Comparison of ENCODE assay signal across 10 mouse cellular contexts in genomic region chrX:66648911-66649620, GRCm38 (mm10). TPM values are rescaled to one million over a fixed set of nuclear protein-coding genes. Genes with fewer than 3 reads are reported as not detected.
A peak's percentile ranks its signal among the peaks of the same experiment; 100 is the strongest.
DNase-seq lines count a peak whose midpoint lies in the region; ATAC-seq lines count a peak whose summit lies in the region.
"Had no signal": no experiment of that assay in that cellular context is flagged by ENCODE, and none has a peak within 500 bp of the region (broad histone marks: within the 10 kb centered on the region; RNA-seq: fewer than 3 reads in every experiment).

Slitrk2 (plus strand) TSS chrX:66649318.

- peaks cover under 1% of the 10 kb centered on the region; the same call in 1 of the 2 replicates for H3K27me3 ChIP-seq in embryonic facial prominence, embryonic 15.5 days
- H3K27me3 ChIP-seq in neural tube, embryonic 11.5 days (ENCODE audit: control insufficient read depth, insufficient read depth, low read length): no peaks in the 10 kb centered on the region

- no peak within 1 kb of the TSS for H3K9ac ChIP-seq in embryonic facial prominence, embryonic 15.5 days
- H3K9ac ChIP-seq in neural tube, embryonic 11.5 days (ENCODE audit: low read length): peak within 1 kb of the TSS; percentile 32; the same call in 1 of the 2 replicates

- no peak within 1 kb of the TSS for H3K27ac ChIP-seq in embryonic facial prominence, embryonic 15.5 days (replicated peaks)
- no peak within 1 kb of the TSS for H3K27ac ChIP-seq in neural tube, embryonic 11.5 days (ENCODE audit: low read depth, low read length)

- peak; percentile 14 for DNase-seq in layer of hippocampus, adult 11-12 months (ENCODE audit: low spot score)
- no peak for DNase-seq in layer of hippocampus, adult 9-10 months (ENCODE audit: low spot score)
- peak; percentile 27 for DNase-seq in layer of hippocampus, adult 9-11 months
- peak; percentile 35 for DNase-seq in neural tube, embryonic 11.5 days (ENCODE audit: low spot score)
- DNase-seq in spleen, postnatal 36 days (ENCODE audit: low spot score in 2 of 2): no peak

- no peak for ATAC-seq in embryonic facial prominence, embryonic 15.5 days (ENCODE audit: insufficient number of reproducible peaks, low FRiP score, low TSS enrichment, low read depth)
- peak; percentile 65 for ATAC-seq in neural tube, embryonic 11.5 days (ENCODE audit: insufficient read depth, low FRiP score, low TSS enrichment)
- ATAC-seq in megakaryocyte-erythroid progenitor cell, adult 5-6 weeks (replicated peaks; ENCODE audit: low FRiP score, low TSS enrichment, poor library complexity, severe bottlenecking): no peak
- no peak for ATAC-seq in monocyte, adult 5-6 weeks (replicated peaks; ENCODE audit: insufficient number of reproducible peaks, low FRiP score, low TSS enrichment, poor library complexity, severe bottlenecking)

- peak within 1 kb of the TSS; percentile 30 for H3K4me3 ChIP-seq in embryonic facial prominence, embryonic 15.5 days (replicated peaks)
- H3K4me3 ChIP-seq in neural tube, embryonic 11.5 days (ENCODE audit: low read depth, low read length): peak within 1 kb of the TSS; percentile 31

- no peaks in the 10 kb centered on the region for H3K4me1 ChIP-seq in embryonic facial prominence, embryonic 15.5 days
- no peaks in the 10 kb centered on the region for H3K4me1 ChIP-seq in neural tube, embryonic 11.5 days (ENCODE audit: control insufficient read depth, insufficient read depth, low read length)

- peak within 1 kb of the TSS; percentile 51 for H3K4me2 ChIP-seq in embryonic facial prominence, embryonic 15.5 days (replicated peaks)
- H3K4me2 ChIP-seq in neural tube, embryonic 11.5 days (ENCODE audit: low read depth): peak within 1 kb of the TSS; percentile 51

- H3K36me3 ChIP-seq in embryonic facial prominence, embryonic 15.5 days: no peaks in the 10 kb centered on the region
- no peaks in the 10 kb centered on the region for H3K36me3 ChIP-seq in neural tube, embryonic 11.5 days (ENCODE audit: control insufficient read depth, insufficient read depth, low read length)
- H3K36me3 ChIP-seq: G1E had no signal

- no peaks in the 10 kb centered on the region for H3K9me3 ChIP-seq in embryonic facial prominence, embryonic 15.5 days (replicated peaks)
- H3K9me3 ChIP-seq in neural tube, embryonic 11.5 days (ENCODE audit: control insufficient read depth, low read length): no peaks in the 10 kb centered on the region
- H3K9me3 ChIP-seq: G1E had no signal

- 18% methylated on average over 25 of the region's 25 CpGs for WGBS in embryonic facial prominence, embryonic 15.5 days
- 11% methylated on average over 25 of the region's 25 CpGs for WGBS in neural tube, embryonic 11.5 days

RNA-seq across cellular contexts. Expression of gene Slitrk2, which starts in this region (rescaled TPM):
- 2.5 and 2.7 TPM in 2 replicates for polyA plus RNA-seq in embryonic facial prominence, embryonic 15.5 days (2015; fragmentation: Nextera tagmentation; extraction: Ambion mirVana)
- 12.7 and 13.0 TPM in 2 replicates for polyA plus RNA-seq in neural tube, embryonic 11.5 days (2014; fragmentation: Nextera tagmentation; extraction: Ambion mirVana)
- total RNA-seq in megakaryocyte-erythroid progenitor cell, adult 5-6 weeks (2014; fragmentation: Nextera tagmentation): not detected in 2 replicates
- total RNA-seq in megakaryocyte-erythroid progenitor cell, adult 5-6 weeks (2017): not detected in 2 replicates
- not detected in 3 replicates for total RNA-seq in monocyte, adult 5-6 weeks (2017)
- polyA plus RNA-seq: small intestine, adult 2 months had no signal

Comparison
In these comparisons a context has a peak if more than half of its experiments do, and no peak if none do; other contexts are left out.
1. DNase-seq: peak in layer of hippocampus, adult 11-12 months (single experiment), layer of hippocampus, adult 9-11 months (single experiment) and neural tube, embryonic 11.5 days (single experiment); none in layer of hippocampus, adult 9-10 months (single experiment) and spleen, postnatal 36 days (0 of 2).